Mouse (Mus musculus): Measurements from ENCODE around the gene Bicc1. TPM values are rescaled to one million over a fixed set of nuclear protein-coding genes. Genes with fewer than 3 reads are reported as not detected.

Bicc1 gene
- polyA plus RNA-seq, 1 experiment from 2014 or later, result 13.7 TPM

DNA sequence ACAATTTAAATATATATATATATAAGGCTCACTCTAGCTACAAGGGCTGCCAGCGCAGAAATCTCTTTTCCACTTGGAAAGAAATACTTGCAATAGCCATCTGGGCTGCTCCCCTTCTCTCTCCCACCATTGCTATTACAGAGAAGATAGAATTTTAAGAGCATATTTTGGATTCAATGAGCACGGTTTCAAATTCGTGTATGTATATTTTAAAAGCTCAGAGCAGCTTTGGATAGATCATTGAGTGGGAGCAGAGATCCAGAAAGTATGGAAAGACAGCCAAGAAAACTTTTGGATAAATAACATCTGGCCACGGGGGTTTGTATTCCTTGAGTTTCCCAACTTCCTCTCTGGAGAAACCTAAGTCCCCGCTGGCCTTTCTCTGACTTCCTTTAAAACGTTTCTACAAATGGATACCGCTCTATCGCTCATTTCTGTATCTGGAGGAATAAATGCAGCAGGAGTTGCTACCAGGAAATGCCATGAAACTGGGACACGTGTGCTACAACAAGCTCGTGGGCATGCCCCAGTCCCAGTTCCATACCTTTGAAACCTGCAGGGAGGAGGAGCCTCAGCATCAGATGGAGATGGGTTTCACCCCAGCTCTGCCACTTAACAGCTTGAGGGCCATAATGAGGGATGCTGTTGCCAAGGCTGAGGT, 45.1 kb downstream of the Bicc1 start:
- no peaks in the 10 kb centered on the region for H3K4me1 ChIP-seq
- ATAC-seq (ENCODE audit: low FRiP score), result no peak
- no peaks in the 10 kb centered on the region for H3K27me3 ChIP-seq
- H3K36me3 ChIP-seq, result no peaks in the 10 kb centered on the region
- 82% methylated on average over 10 of the region's 10 CpGs for WGBS
- no peaks in the 10 kb centered on the region for H3K9me3 ChIP-seq (replicated peaks)
- H3K27ac ChIP-seq, result no peak overlapping the region
- no peak overlapping the region for H3K9ac ChIP-seq
- no peak overlapping the region for H3K4me3 ChIP-seq
- H3K4me2 ChIP-seq (replicated peaks), result no peak overlapping the region

DNA sequence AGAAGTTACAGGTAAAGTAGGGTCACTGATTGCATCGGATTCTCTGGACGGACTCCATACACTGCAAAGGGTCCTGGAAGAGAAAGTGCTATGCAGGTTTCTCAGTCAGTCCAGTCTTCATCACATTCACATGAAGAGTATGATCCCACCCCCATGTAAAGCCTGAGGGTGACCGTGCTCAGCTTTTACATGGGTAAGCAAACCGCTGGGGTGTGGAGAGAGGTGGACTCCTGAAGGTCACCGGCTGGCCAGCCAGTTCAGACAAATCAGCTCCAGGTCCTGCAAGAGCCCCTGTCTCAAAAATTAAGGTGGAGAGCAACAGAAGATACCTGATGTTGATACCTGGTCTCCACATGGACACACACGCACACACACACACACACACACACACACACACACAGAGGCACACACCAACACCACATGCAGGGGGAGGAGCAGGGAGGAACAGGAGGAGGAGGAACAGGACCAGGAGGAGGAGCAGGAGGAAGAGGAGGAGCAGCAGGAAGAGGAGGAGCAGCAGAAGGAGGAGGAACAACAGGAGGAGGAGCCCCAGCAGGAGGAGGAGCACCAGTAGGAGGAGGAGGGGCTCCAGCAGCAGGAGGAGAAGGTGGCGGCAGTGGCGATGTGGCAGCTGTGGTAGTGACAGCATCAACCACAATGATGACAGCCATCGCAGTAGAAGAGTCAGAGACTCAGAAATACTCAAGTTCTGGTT, 52.9 kb downstream of the Bicc1 start:
- WGBS, result 95% methylated on average over 9 of the region's 9 CpGs
- no peak for ATAC-seq (ENCODE audit: low FRiP score)
- H3K27me3 ChIP-seq, result no peaks in the 10 kb centered on the region

DNA sequence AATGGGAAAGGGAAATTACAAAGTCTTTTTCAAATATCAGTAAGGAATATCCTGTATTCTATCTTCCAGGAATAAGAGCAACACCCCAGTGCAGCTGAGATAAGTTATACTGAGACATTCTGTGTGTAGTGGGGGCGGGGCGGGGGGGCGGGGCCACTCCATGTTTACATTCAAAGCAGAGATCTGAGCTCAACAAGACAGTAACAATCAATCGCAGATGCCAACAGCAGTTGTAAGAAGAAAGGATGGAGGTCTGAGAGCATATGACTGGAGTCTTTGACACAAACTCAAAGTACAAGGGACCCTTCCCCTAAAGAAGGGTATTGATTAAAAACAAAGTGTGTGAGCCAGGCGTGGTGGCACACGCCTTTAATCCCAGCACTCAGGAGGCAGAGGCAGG, 54.7 kb downstream of the Bicc1 start:
- H3K4me1 ChIP-seq, result peaks cover 8% of the 10 kb centered on the region
- WGBS, result 68% methylated on average over 6 of the region's 6 CpGs
- no peak for ATAC-seq (ENCODE audit: low FRiP score)

More for the DNA sequence above, 52.9 kb downstream of the Bicc1 start:
- Histone ChIP-seq H3K4me1 (no peaks in the 10 kb centered on the region), H3K9me3 (replicated peaks) (no peaks in the 10 kb centered on the region), H3K36me3 (no peaks in the 10 kb centered on the region), H3K27ac (no peak overlapping the region), H3K4me2 (replicated peaks) (no peak overlapping the region), H3K4me3 (no peak overlapping the region), H3K9ac (no peak overlapping the region)

DNA sequence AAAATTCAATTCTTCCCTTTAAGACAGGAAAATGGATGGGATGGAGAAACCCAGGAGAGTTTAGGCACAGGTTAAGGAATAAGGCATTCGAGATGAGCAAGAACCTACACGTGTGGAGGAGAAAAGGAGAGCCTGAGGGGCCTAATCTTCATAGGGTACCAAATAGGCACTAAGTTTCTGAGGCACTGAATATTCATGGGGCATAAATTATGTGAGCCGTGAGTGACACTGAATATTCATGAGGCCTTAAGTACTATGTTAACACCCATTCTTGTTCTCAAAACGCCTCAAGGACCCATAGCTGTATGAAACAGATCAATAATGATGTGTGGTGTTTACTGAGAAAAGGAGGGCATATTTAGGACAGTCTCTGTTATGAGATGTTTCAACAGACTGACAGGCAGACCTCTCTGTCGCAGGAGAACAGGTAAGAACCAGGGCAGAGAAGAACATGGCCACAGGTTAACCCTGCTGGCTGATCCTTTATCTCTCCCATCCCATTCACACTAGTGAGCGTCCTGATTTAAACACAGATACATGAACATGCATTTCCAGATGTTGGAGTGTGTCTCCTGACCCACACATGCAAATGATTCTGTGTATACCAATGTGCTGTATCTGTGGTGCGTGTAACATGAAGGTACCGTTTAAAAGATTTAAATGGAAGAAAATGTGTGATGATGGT, 58.5 kb downstream of the Bicc1 start:
- no peak overlapping the region for H3K4me2 ChIP-seq (replicated peaks)
- no peak overlapping the region for H3K4me3 ChIP-seq
- 54% methylated on average over 8 of the region's 8 CpGs for WGBS
- no peaks in the 10 kb centered on the region for H3K9me3 ChIP-seq (replicated peaks)
- no peaks in the 10 kb centered on the region for H3K27me3 ChIP-seq
- no peaks in the 10 kb centered on the region for H3K36me3 ChIP-seq
- ATAC-seq (ENCODE audit: low FRiP score), result peak; percentile 73
- peaks cover 8% of the 10 kb centered on the region for H3K4me1 ChIP-seq
- no peak overlapping the region for H3K27ac ChIP-seq
- H3K9ac ChIP-seq, result no peak overlapping the region

More for the DNA sequence above, 54.7 kb downstream of the Bicc1 start:
- H3K9me3 ChIP-seq (replicated peaks), result no peaks in the 10 kb centered on the region
- no peaks in the 10 kb centered on the region for H3K36me3 ChIP-seq
- H3K27ac ChIP-seq, result no peak overlapping the region
- no peak overlapping the region for H3K4me2 ChIP-seq (replicated peaks)
- H3K4me3 ChIP-seq, result no peak overlapping the region
- no peaks in the 10 kb centered on the region for H3K27me3 ChIP-seq
- no peak overlapping the region for H3K9ac ChIP-seq

DNA sequence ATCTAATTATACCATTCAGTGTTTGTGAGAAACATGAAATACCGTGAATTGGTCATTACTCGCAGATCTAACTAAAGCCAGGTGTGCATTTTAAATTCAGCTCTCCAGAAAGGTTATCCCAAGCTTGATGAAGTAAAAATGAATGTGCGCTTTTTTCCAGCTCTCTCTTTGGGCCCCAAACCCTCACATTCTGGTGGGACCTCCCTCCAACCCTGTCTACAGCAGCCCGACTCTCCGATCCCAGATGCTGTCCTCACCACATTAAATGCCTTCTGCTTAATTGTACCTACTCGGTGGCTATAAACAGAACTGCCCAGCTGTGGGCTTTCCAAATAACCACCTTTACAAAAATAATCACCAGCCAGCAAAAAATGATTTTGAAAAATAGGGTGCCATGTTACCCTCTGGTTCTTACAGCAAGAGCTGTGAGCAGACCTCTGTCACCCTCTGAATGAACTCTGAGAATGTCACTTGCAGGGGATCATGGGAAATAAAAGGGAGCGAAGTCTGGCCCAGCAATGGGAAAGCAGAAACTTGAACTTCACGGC, 64.7 kb downstream of the Bicc1 start:
- H3K36me3 ChIP-seq, result no peaks in the 10 kb centered on the region
- H3K27ac ChIP-seq, result no peak overlapping the region
- no peak overlapping the region for H3K4me2 ChIP-seq (replicated peaks)
- no peaks in the 10 kb centered on the region for H3K4me1 ChIP-seq
- H3K4me3 ChIP-seq, result no peak overlapping the region
- ATAC-seq (ENCODE audit: low FRiP score), result no peak
- WGBS, result 89% methylated on average over 8 of the region's 8 CpGs
- H3K27me3 ChIP-seq, result no peaks in the 10 kb centered on the region
- no peaks in the 10 kb centered on the region for H3K9me3 ChIP-seq (replicated peaks)
- H3K9ac ChIP-seq, result no peak overlapping the region

DNA sequence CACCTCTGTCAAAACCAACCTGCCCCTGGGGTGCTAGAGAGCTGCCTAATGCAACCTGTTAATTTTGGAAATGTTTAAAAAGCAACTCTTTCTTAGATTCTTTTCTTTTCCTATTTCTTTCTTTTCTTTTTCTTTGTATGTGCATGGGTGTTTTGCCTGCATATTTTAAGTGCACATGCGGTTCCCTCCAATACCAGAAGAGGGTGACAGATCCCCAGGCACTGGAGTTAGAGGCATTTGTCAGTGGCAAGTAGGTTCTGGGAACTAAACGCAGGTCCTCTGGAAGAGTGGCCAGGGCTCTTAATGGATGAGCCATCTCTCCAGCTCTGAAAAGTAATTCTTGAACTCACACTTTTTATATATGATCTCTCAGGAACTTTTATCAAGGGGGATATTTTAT, 66.2 kb downstream of the Bicc1 start:
- no peak overlapping the region for H3K4me2 ChIP-seq (replicated peaks)
- WGBS, result 89% methylated on average over 2 of the region's 2 CpGs
- no peak for ATAC-seq (ENCODE audit: low FRiP score)
- H3K27me3 ChIP-seq, result no peaks in the 10 kb centered on the region
- no peak overlapping the region for H3K4me3 ChIP-seq
- no peaks in the 10 kb centered on the region for H3K36me3 ChIP-seq
- no peaks in the 10 kb centered on the region for H3K4me1 ChIP-seq
- H3K9me3 ChIP-seq (replicated peaks), result no peaks in the 10 kb centered on the region
- no peak overlapping the region for H3K9ac ChIP-seq
- H3K27ac ChIP-seq, result no peak overlapping the region

DNA sequence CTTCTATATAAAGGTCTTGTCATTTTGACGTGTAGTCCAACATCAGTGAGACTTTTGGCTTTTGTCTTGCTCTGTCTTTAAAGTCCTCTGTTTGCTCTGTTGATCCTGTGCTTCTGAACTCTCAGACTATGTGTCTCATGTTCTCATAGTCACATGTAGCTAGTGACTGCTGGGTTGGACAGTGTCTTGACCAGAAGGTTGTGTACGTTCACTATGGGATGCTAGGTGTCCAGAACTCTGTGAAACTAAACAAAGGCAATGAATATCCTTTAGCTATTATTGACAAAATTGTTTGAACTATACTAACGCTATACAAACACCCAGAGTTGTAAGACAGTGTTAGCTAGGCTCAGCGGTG, 72.2 kb downstream of the Bicc1 start:
- 90% methylated on average over 4 of the region's 4 CpGs for WGBS

DNA sequence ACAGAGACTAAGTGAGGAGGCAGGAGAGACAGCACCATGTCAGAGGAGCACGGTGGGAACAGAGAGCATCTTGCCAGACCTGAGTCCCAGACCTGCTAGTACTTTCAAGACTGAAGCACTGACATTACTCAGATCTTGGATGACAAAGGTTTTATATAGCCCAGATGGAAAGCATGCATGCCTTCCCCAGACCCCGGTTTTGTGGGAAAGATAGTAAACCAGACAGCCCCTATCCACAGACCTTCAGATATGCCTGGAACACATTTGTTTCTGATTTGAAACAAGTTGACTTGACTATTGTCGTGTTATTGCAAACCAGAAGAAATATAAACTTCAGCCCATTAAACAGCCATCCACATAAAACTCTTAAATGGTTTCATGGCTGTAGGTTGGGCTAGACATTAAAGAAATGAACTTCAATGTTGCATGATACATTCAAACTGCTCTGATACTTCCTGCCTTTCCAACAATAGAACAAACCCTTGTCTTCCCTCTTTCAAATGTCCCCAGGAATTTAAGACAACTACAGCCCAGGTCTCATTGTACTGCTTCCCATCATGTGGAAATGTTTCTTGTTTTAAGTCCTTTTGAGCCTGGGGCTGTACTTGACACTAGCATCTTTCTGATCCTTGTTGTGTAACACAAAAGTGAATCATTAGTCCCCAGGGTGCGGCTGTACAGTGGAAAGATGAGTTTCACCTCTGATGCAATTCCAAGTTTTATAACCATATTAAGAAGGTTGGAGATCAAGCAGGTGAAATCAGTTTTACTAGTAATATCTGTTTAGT, 72.7 kb downstream of the Bicc1 start:
- H3K9me3 ChIP-seq (replicated peaks), result no peaks in the 10 kb centered on the region
- H3K36me3 ChIP-seq, result no peaks in the 10 kb centered on the region
- 86% methylated on average over 4 of the region's 4 CpGs for WGBS
- no peak for ATAC-seq (ENCODE audit: low FRiP score)
- H3K4me3 ChIP-seq, result no peak overlapping the region
- no peak overlapping the region for H3K4me2 ChIP-seq (replicated peaks)
- no peak overlapping the region for H3K27ac ChIP-seq
- H3K4me1 ChIP-seq, result no peaks in the 10 kb centered on the region
- no peaks in the 10 kb centered on the region for H3K27me3 ChIP-seq
- no peak overlapping the region for H3K9ac ChIP-seq

More for the DNA sequence above, 72.2 kb downstream of the Bicc1 start:
- Histone ChIP-seq H3K27ac (no peak overlapping the region), H3K4me3 (no peak overlapping the region), H3K4me2 (replicated peaks) (no peak overlapping the region), H3K9ac (no peak overlapping the region), H3K4me1 (no peaks in the 10 kb centered on the region), H3K36me3 (no peaks in the 10 kb centered on the region), H3K9me3 (replicated peaks) (no peaks in the 10 kb centered on the region), H3K27me3 (no peaks in the 10 kb centered on the region)
- ATAC-seq (ENCODE audit: low FRiP score), result no peak

DNA sequence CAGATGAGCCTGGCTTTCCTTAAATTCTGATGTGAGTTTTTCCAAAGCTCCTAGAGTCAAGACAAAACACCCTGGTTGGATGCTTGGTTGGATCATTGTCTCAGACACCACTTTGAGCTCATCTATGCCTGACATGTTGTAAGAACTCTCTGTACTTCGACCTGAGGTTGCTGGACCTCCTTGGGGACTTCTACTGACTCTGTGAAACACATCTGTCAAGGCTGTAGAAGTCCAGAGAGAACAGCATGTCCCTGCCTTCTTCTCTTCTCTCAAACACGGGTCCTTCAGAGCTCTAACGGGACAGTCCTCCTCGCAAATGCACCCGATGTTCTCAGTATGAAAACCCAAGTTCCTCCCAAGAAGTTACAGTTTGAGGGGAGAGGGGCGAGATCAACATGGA, 76.5 kb downstream of the Bicc1 start:
- Histone ChIP-seq H3K27me3 (no peaks in the 10 kb centered on the region), H3K9ac (no peak overlapping the region), H3K4me2 (replicated peaks) (no peak overlapping the region), H3K27ac (no peak overlapping the region), H3K4me3 (no peak overlapping the region), H3K9me3 (replicated peaks) (no peaks in the 10 kb centered on the region), H3K4me1 (no peaks in the 10 kb centered on the region), H3K36me3 (no peaks in the 10 kb centered on the region)
- 86% methylated on average over 6 of the region's 6 CpGs for WGBS
- no peak for ATAC-seq (ENCODE audit: low FRiP score)

DNA sequence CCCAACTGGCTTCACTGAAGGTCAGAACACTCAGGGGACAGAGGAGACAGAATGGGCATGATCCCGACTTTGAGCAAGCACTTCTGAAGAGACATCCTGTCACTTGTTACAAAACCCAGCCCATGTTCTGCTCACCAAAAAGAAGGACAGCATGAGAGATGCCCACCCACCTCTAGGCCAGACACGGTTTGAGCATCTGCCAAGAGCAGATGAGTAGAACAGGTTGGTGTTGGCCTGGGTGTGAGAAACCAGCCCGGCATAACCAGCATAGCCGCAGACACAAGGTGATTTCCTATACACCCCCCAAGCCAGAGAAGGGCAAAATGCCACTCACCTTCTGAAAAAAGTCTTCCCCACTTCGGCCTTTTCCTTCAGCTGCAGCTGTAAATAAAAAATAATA, 80.6 kb downstream of the Bicc1 start:
- 89% methylated on average over 5 of the region's 5 CpGs for WGBS
- H3K36me3 ChIP-seq, result no peaks in the 10 kb centered on the region
- no peaks in the 10 kb centered on the region for H3K9me3 ChIP-seq (replicated peaks)
- no peak overlapping the region for H3K4me2 ChIP-seq (replicated peaks)
- H3K4me3 ChIP-seq, result no peak overlapping the region
- H3K27me3 ChIP-seq, result no peaks in the 10 kb centered on the region
- no peak for ATAC-seq (ENCODE audit: low FRiP score)
- no peaks in the 10 kb centered on the region for H3K4me1 ChIP-seq
- no peak overlapping the region for H3K9ac ChIP-seq
- no peak overlapping the region for H3K27ac ChIP-seq

DNA sequence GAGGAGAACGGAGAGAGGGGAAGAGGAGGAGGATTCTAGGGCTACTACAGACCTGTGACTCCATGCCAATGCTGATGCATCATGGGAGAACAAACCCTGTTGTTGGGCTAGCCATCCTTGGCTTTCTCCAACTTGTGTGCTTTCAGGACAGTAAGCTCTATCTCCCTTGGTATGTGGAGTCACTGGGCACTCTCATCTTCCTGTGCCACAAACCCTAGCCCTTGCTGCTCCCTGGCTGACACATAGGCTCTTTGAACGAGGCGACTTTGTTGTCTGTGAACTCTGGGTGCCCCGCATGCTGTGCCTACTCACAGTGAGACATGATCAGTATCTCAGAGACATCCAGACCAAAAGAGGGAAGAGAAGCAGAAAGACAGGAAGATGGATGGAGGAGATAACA, 94.5 kb downstream of the Bicc1 start:
- Histone ChIP-seq H3K27ac (no peak overlapping the region), H3K36me3 (no peaks in the 10 kb centered on the region), H3K9me3 (replicated peaks) (no peaks in the 10 kb centered on the region), H3K27me3 (no peaks in the 10 kb centered on the region), H3K4me2 (replicated peaks) (no peak overlapping the region), H3K4me3 (no peak overlapping the region), H3K9ac (no peak overlapping the region), H3K4me1 (no peaks in the 10 kb centered on the region)
- no peak for ATAC-seq (ENCODE audit: low FRiP score)
- WGBS, result 78% methylated on average over 4 of the region's 4 CpGs

DNA sequence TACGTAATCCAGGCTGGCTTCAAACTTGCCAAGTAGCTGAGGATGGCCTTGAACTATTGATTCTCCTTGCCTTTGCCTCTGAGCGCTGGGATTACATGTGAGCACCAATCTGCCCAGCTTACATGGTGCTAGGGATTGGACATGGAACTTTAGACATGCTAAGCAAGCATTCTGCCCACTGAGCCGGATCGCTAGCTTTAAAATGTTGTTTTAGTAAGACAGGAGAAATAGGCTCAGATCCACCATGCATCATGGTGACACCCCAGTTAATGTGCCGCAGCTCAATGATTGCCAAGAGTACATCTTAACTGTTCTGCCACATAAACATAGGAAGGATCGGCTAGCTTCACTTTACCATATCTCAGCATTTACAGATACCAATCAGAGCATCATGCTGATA, 94.9 kb downstream of the Bicc1 start:
- Histone ChIP-seq H3K27ac (no peak overlapping the region), H3K27me3 (no peaks in the 10 kb centered on the region), H3K4me1 (no peaks in the 10 kb centered on the region), H3K9me3 (replicated peaks) (no peaks in the 10 kb centered on the region), H3K4me2 (replicated peaks) (no peak overlapping the region), H3K36me3 (no peaks in the 10 kb centered on the region), H3K4me3 (no peak overlapping the region), H3K9ac (no peak overlapping the region)
- ATAC-seq (ENCODE audit: low FRiP score), result no peak
- WGBS, result 94% methylated on average over 6 of the region's 6 CpGs

Measured in hindbrain, embryonic 12.5 days (tissue).